Mouse (Mus musculus): ENCODE data around the gene Klhl18.

DNA sequence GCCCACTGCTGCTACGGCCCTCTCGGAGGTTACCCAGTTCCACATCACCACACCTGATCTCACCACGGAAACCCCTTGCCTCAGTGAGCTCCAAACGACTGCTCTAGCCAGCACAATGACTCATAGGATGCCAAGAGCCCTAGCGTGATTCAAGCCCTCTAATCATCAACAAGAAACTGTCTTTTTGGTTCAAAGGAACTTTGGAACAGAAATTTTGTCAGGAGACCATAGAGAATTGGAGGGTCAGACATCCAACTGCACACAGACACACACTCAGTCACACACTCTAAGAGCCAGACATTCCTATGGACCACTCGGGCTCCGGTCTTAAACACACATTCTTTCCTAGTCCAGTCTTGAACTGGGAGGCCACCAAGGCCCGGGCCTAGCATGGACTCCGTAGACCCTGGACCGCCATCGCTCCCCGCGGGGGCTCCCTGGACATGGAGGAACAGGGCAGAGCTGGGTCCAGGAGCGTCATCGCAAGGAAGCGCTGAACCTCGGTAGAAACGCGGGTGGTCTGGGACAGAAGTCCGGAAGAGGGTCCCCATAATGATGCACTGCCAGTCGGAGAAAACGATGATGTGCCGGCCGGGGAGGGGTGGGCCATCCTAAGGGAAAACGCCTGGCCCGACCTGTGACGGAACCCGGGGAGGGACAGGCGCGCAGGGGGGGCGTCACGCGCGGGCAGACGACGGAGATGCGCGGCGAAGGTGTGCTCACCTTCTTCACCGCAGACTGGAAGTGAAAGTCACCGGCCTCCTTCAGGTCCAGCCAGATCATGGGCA, 69.0 kb downstream of the Klhl18 start:
- no peak for TF ChIP-seq CTCF (IDR thresholded peaks at IDR 0.05)
- no peak for TF ChIP-seq EP300 (IDR thresholded peaks at IDR 0.05)

Measured in lung, postnatal 0 days (tissue).